Mouse (Mus musculus) ES-E14 (cell line): ENCODE data around the gene Cbfa2t3.

Experiments
- CHD2 ChIP-seq: IDR thresholded peaks from 2 replicates; pipeline ENCODE4 v1.6.1; 2014; ENCODE audit warnings: mild to moderate bottlenecking, low read depth, low read length, inconsistent platforms
- MAFK ChIP-seq: IDR thresholded peaks from 2 replicates; pipeline ENCODE4 v1.6.1; 2014; ENCODE audit warnings: mild to moderate bottlenecking, low read depth, low read length, inconsistent platforms; ENCODE audit not compliant: insufficient read depth
- ZNF384 ChIP-seq: IDR thresholded peaks from 2 replicates; pipeline ENCODE4 v1.6.1; 2012; ENCODE audit warnings: low read depth, low read length, inconsistent platforms

DNA sequence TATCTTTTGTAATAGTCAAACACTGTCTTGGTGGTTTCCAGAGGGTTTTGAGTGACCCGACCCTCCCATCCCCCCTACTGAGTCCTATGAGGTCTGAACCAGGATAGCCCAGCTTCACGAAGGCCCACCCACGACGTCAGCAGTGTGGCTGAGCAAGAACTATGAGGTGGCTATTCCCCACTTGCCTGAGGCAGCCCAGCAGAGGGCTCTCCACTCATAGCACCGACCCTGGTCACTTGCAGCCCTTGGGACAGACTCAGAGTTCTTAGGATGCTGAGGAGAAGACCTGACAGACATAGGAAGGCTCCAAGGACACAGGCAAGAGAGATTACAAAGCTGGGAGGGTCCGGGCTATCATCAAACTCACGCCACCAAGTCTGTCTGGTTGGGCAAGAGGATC lies 23.9 kb downstream of the Cbfa2t3 start:
- no peak for TF ChIP-seq ZNF384
- TF ChIP-seq CHD2 = no peak
- TF ChIP-seq MAFK = no peak
